Mouse (Mus musculus) kidney, embryonic 14.5 days (tissue): ENCODE results near the gene A3galt2. TPM values are rescaled to one million over a fixed set of nuclear protein-coding genes. Genes with fewer than 3 reads are reported as not detected.

ENCODE experiments used
- ATAC-seq: fragments of 200-750 bp; cut with Nextera tagmentation; 2 replicates; pipeline ENCODE4 v1.8.0; 2017; ENCODE audit warnings: moderate number of reproducible peaks, mild to moderate bottlenecking, moderate TSS enrichment, moderate library complexity; ENCODE audit not compliant: low FRiP score, low TSS enrichment
- H3K27ac ChIP-seq: fragments of 300-500 bp; sonication (generic); 2 replicates; pipeline ENCODE4 v1.5.1; 2014; ENCODE audit warnings: low read depth, mild to moderate bottlenecking, low read length, moderate library complexity, mixed read lengths
- H3K27me3 ChIP-seq: fragments of 300-500 bp; sonication (generic); 2 replicates; pipeline ENCODE4 v1.6.1; 2014; ENCODE audit warnings: mild to moderate bottlenecking, low read length; ENCODE audit not compliant: control insufficient read depth, insufficient read depth
- H3K36me3 ChIP-seq: fragments of 300-500 bp; sonication (generic); 2 replicates; pipeline ENCODE4 v1.6.1; 2014; ENCODE audit warnings: low read length, mixed read lengths; ENCODE audit not compliant: control insufficient read depth, insufficient read depth
- H3K4me1 ChIP-seq: fragments of 300-500 bp; sonication (generic); 2 replicates; pipeline ENCODE4 v1.6.1; 2014; ENCODE audit warnings: low read length, mixed read lengths; ENCODE audit not compliant: control insufficient read depth, insufficient read depth
- H3K4me2 ChIP-seq: fragments of 300-500 bp; sonication (generic); replicated peaks from 2 replicates; pipeline ENCODE4 v1.6.1; 2014; ENCODE audit warnings: low read depth, mild to moderate bottlenecking, low read length
- H3K4me3 ChIP-seq: fragments of 300-500 bp; sonication (generic); 2 replicates; pipeline ENCODE4 v1.5.1; 2014; ENCODE audit warnings: mild to moderate bottlenecking, low read length
- H3K9ac ChIP-seq: fragments of 300-500 bp; sonication (generic); 2 replicates; pipeline ENCODE4 v1.6.1; 2014; ENCODE audit warnings: low read depth, mild to moderate bottlenecking, low read length, moderate library complexity
- H3K9me3 ChIP-seq: fragments of 300-500 bp; sonication (generic); 2 replicates; pipeline ENCODE4 v1.6.1; 2016; ENCODE audit warnings: low read length; ENCODE audit not compliant: control insufficient read depth
- WGBS: fragments of 180-500 bp; shearing (Covaris S2); extraction: QIAGEN DNeasy Blood & Tissue Kit; methylation state at CpG from one replicate; pipeline ENCODE4 v1.1.7; 2014; 5-methylcytosine and 5-hydroxymethylcytosine counted together
- polyA plus RNA-seq: library from polyadenylated mRNA; unstranded; fragments of >200 nt; fragmentation: Nextera tagmentation; extraction: Ambion mirVana; gene quantifications from 2 replicates; pipeline ENCODE4 v1.2.1, GENCODE M21; 2014

Gene A3galt2
- polyA plus RNA-seq, 1 experiment from 2014 or later = 0.49 TPM

DNA sequence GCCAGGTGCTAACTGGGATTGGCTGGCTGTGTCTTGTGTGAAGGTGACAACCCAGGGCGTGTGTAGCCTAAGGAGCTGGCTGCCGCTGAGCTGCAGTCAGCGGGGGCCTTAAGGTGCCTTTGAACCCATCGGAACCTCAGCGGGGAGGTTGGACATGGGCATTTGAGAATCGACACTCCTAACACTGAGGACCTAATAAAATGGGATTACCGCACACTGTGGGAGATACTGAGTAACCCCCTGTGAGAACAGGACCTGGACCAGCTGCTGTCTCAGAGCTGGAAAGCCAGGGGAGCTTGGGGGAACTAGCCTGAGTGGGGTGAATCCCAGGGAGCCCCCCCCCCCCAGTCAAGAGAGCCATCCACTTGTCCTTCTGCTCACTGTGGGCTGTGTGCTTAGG is 1.6 kb upstream of the A3galt2 start:
- Histone ChIP-seq H3K27ac (no peak overlapping the region), H3K36me3 (peaks cover 59% of the 10 kb centered on the region), H3K4me2 (no peak overlapping the region), H3K4me3 (no peak overlapping the region), H3K9ac (no peak overlapping the region), H3K9me3 (no peaks in the 10 kb centered on the region), H3K27me3 (no peaks in the 10 kb centered on the region), H3K4me1 (no peaks in the 10 kb centered on the region)
- 86% methylated on average over 7 of the region's 7 CpGs for WGBS
- ATAC-seq = no peak

- peak; percentile 17; the same call in 1 of the 2 replicates for ATAC-seq
- H3K9ac ChIP-seq = no peak overlapping the region
- H3K4me2 ChIP-seq = no peak overlapping the region
- H3K27me3 ChIP-seq = no peaks in the 10 kb centered on the region
- H3K9me3 ChIP-seq = no peaks in the 10 kb centered on the region
- H3K4me3 ChIP-seq = no peak overlapping the region
- WGBS = 82% methylated on average over 7 of the region's 7 CpGs
- H3K4me1 ChIP-seq = no peaks in the 10 kb centered on the region
- no peak overlapping the region for H3K27ac ChIP-seq
- peaks cover 36% of the 10 kb centered on the region for H3K36me3 ChIP-seq
Measured at GRCm38 (mm10) chr4:128755900-128756299, 736 bp downstream of the A3galt2 start.

GRCm38 (mm10) chr4:128759214-128759613 is 4.0 kb downstream of the A3galt2 start:
- H3K27ac ChIP-seq = no peak overlapping the region
- WGBS = 56% methylated on average over 5 of the region's 5 CpGs
- H3K4me1 ChIP-seq = no peaks in the 10 kb centered on the region
- H3K9me3 ChIP-seq = peaks cover 4% of the 10 kb centered on the region; the same call in 1 of the 2 replicates
- no peak for ATAC-seq
- no peak overlapping the region for H3K4me2 ChIP-seq
- no peak overlapping the region for H3K4me3 ChIP-seq
- no peak overlapping the region for H3K9ac ChIP-seq
- peaks cover 3% of the 10 kb centered on the region; the same call in 1 of the 2 replicates for H3K36me3 ChIP-seq
- H3K27me3 ChIP-seq = no peaks in the 10 kb centered on the region

GRCm38 (mm10) chr4:128760029-128760428 is 4.9 kb downstream of the A3galt2 start:
- Histone ChIP-seq H3K9me3 (peaks cover 4% of the 10 kb centered on the region; the same call in 1 of the 2 replicates), H3K27ac (no peak overlapping the region), H3K4me3 (no peak overlapping the region), H3K4me2 (no peak overlapping the region), H3K9ac (no peak overlapping the region), H3K4me1 (no peaks in the 10 kb centered on the region), H3K27me3 (no peaks in the 10 kb centered on the region), H3K36me3 (0 out of 2 replicates have a peak, but pooled peaks cover 3% of the 10 kb centered on the region)
- 94% methylated on average over 6 of the region's 6 CpGs for WGBS
- no peak for ATAC-seq

GRCm38 (mm10) chr4:128766929-128767328 is 11.8 kb downstream of the A3galt2 start:
- no peak overlapping the region for H3K27ac ChIP-seq
- peaks cover 4% of the 10 kb centered on the region; the same call in 1 of the 2 replicates for H3K9me3 ChIP-seq
- H3K9ac ChIP-seq = no peak overlapping the region
- H3K27me3 ChIP-seq = no peaks in the 10 kb centered on the region
- 92% methylated on average over 20 of the region's 20 CpGs for WGBS
- H3K4me3 ChIP-seq = no peak overlapping the region
- ATAC-seq = no peak
- H3K4me2 ChIP-seq = no peak overlapping the region
- H3K4me1 ChIP-seq = no peaks in the 10 kb centered on the region
- peaks cover 2% of the 10 kb centered on the region; the same call in 1 of the 2 replicates for H3K36me3 ChIP-seq

DNA sequence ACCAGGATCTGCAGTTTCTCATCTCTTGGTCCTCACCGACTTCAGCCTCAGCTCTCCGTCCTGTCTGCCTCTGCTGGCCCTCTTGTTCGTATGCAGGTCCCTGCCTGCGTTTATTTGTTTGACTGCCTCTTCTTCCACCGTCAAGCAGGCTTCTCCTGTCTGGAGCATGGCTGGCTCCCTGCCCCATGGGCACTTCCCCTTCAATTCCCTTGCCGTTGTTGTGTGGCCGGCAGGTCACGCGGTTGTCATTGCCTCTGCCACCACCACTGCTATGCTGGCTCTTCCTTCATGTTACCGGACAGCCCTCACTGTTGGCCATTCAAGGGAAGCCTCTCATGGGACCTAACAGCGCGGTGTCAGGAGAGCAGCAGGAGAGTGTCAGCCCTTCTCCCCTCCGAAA is 13.0 kb downstream of the A3galt2 start:
- no peak overlapping the region for H3K9ac ChIP-seq
- H3K4me3 ChIP-seq = no peak overlapping the region
- no peaks in the 10 kb centered on the region for H3K4me1 ChIP-seq
- H3K27ac ChIP-seq = no peak overlapping the region
- ATAC-seq = no peak
- H3K4me2 ChIP-seq = no peak overlapping the region
- 76% methylated on average over 13 of the region's 13 CpGs for WGBS
- no peaks in the 10 kb centered on the region for H3K27me3 ChIP-seq
- H3K36me3 ChIP-seq = peaks cover 14% of the 10 kb centered on the region; the same call in 1 of the 2 replicates
- H3K9me3 ChIP-seq = peaks cover under 1% of the 10 kb centered on the region; the same call in 1 of the 2 replicates

DNA sequence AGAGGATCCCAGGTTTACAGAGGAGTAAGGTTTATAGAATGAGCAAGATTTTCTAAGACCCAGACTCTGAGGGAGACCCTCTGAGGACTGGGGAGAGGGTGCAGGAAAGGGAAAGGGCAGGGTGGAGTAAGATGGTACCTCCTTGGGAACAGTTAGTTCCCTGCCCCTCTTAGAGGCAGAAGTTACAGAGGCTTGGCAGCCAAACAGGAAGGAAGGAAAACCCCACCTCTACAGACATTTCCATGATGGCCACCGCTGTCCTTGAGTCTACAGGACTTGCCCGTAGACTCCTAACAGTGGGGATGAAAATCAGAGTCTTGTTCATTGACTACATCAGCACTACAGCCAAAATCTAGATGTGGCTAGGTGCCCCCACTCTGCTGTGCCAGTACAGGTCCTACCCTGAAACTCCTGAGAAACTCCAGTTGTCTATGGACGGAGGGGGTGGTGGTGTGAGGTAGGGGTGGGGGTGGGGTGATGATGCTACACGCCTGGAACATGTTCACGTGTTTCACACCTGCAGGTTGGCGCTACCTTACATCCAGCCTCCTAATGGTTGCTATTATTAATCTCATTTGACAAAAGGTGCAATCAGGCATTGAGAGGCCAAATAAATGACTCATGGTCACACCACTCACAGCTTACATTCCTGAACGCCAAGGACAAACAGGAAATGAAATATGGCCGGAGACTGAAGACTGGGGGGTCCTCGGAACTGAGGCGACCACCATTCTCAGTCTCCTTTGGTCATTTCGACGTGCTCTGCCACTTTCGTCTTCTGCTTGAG is 14.6 kb downstream of the A3galt2 start:
- H3K9ac ChIP-seq = no peak overlapping the region
- no peak overlapping the region for H3K27ac ChIP-seq
- H3K27me3 ChIP-seq = no peaks in the 10 kb centered on the region
- H3K4me1 ChIP-seq = no peaks in the 10 kb centered on the region
- 78% methylated on average over 13 of the region's 13 CpGs for WGBS
- H3K4me2 ChIP-seq = no peak overlapping the region
- H3K4me3 ChIP-seq = no peak overlapping the region
- ATAC-seq = no peak; the same call in 1 of the 2 replicates
- H3K9me3 ChIP-seq = no peaks in the 10 kb centered on the region
- H3K36me3 ChIP-seq = peaks cover 30% of the 10 kb centered on the region

GRCm38 (mm10) chr4:128770698-128771097 is 15.5 kb downstream of the A3galt2 start:
- WGBS = 79% methylated on average over 5 of the region's 5 CpGs
- H3K4me2 ChIP-seq = no peak overlapping the region
- no peak for ATAC-seq

GRCm38 (mm10) chr4:128773820-128774219 is 18.7 kb downstream of the A3galt2 start:
- no peak overlapping the region for H3K9ac ChIP-seq
- no peaks in the 10 kb centered on the region for H3K4me1 ChIP-seq
- no peak for ATAC-seq
- H3K9me3 ChIP-seq = no peaks in the 10 kb centered on the region
- WGBS = 82% methylated on average over 11 of the region's 11 CpGs
- H3K27ac ChIP-seq = no peak overlapping the region
- no peak overlapping the region for H3K4me3 ChIP-seq
- H3K36me3 ChIP-seq = peaks cover 66% of the 10 kb centered on the region
- H3K27me3 ChIP-seq = no peaks in the 10 kb centered on the region
- H3K4me2 ChIP-seq = no peak overlapping the region

More at GRCm38 (mm10) chr4:128770698-128771097, 15.5 kb downstream of the A3galt2 start:
- no peaks in the 10 kb centered on the region for H3K9me3 ChIP-seq
- H3K4me1 ChIP-seq = no peaks in the 10 kb centered on the region
- no peaks in the 10 kb centered on the region for H3K27me3 ChIP-seq
- no peak overlapping the region for H3K9ac ChIP-seq
- H3K27ac ChIP-seq = no peak overlapping the region
- H3K4me3 ChIP-seq = no peak overlapping the region
- H3K36me3 ChIP-seq = peaks cover 40% of the 10 kb centered on the region
